Mouse (Mus musculus) C2C12 (cell line): ENCODE measurements around the gene Aldh3b2.

Experiments used
- CEBPB ChIP-seq: IDR thresholded peaks from one replicate; pipeline ENCODE4 v1.6.1; 2011; ENCODE audit warnings: low read depth, mild to moderate bottlenecking, control low read depth, moderate library complexity
- CTCF ChIP-seq: IDR thresholded peaks from one replicate; pipeline ENCODE4 v1.5.1; 2011; ENCODE audit not compliant: control insufficient read depth, insufficient read depth, insufficient read length
- FOSL1 ChIP-seq: IDR thresholded peaks from one replicate; pipeline ENCODE4 v1.8.0; 2011; ENCODE audit warnings: mild to moderate bottlenecking, low read length; ENCODE audit not compliant: poor library complexity, insufficient read depth, severe bottlenecking
- MAX ChIP-seq: IDR thresholded peaks from one replicate; pipeline ENCODE4 v1.6.1; 2011; ENCODE audit warnings: mild to moderate bottlenecking, control low read depth
- MYOD1 ChIP-seq: IDR thresholded peaks from one replicate; pipeline ENCODE4 v1.6.1; 2011; ENCODE audit warnings: low read depth; ENCODE audit not compliant: control insufficient read depth, insufficient read length
- MYOG ChIP-seq: IDR thresholded peaks from one replicate; pipeline ENCODE4 v1.6.1; 2011; ENCODE audit not compliant: control insufficient read depth, insufficient read length; ENCODE audit errors: extremely low read depth
- USF1 ChIP-seq: IDR thresholded peaks from one replicate; pipeline ENCODE4 v1.6.1; 2011; ENCODE audit warnings: low read depth, mild to moderate bottlenecking, control low read depth, moderate library complexity

GRCm38 (mm10) chr19:3986334-3986733 is 14.2 kb downstream of the Aldh3b2 start, which contains the start of gene Acy3:
- TF ChIP-seq CTCF = no peak
- no peak for TF ChIP-seq USF1
- no peak for TF ChIP-seq CEBPB
- no peak for TF ChIP-seq MYOD1
- TF ChIP-seq MYOG = no peak
- TF ChIP-seq MAX = no peak
- no peak for TF ChIP-seq FOSL1
